Mouse (Mus musculus) 3T3-L1 (cell line): ENCODE measurements around the gene Gm20671.
"Not testable (repeated sequence)": the region's sequence is repeated elsewhere in the genome, so short reads cannot be mapped to it uniquely, and the experiment has no call there.

ENCODE experiments used
- DNase-seq: peaks from one replicate; pipeline ENCODE4 v3.0.0-alpha.2; 2015; ENCODE audit warnings: low read depth, low spot score

Gm20671 gene

GRCm38 (mm10) chr5:32735779-32736178, 91.1 kb downstream of the Gm20671 start:
- DNase-seq: no peak

- DNase-seq: not testable (repeated sequence)
Observed at GRCm38 (mm10) chr5:32733892-32734291, 93.0 kb downstream of the Gm20671 start.

DNA sequence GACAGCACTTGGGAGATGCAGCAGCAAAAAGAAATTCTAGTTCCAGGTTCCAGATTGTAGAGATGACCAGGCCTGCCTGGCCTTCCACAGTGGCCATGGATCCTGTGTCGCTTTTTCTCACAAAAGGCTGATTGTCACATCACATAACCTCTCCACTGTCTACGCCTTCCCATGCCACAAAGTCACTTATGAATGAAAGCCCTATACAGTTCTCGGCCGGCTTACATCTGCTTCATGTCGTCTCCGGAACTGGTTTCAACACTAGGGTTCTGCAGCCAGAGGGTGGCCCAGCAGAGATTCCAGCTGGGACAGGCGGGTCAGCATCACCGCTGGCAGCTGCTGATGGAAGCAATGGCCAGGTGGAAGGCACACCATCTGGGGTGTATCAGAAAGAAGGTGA, 98.1 kb downstream of the Gm20671 start:
- DNase-seq: no peak

GRCm38 (mm10) chr5:32728300-32728699, 98.6 kb downstream of the Gm20671 start:
- no peak for DNase-seq

DNA sequence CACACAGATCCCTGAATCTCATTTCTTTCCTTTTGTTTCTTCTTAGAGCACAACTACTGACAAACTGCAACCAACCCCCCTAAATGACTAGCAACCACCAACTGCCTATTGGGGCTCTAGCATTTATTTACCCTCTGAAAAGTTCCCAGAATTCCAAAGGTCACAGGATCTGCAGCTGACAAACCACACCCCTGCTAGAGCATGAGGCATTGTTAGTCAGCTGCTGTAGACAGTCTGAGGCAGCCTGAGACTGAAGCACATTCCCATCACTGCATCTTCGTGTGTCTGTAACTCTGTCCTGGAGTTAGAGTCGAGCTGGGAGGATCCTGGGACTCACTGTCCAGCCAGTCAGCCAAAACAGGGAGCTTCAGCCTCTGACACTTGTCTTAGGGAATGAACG, 101.5 kb downstream of the Gm20671 start:
- DNase-seq: peak; percentile 63

DNA sequence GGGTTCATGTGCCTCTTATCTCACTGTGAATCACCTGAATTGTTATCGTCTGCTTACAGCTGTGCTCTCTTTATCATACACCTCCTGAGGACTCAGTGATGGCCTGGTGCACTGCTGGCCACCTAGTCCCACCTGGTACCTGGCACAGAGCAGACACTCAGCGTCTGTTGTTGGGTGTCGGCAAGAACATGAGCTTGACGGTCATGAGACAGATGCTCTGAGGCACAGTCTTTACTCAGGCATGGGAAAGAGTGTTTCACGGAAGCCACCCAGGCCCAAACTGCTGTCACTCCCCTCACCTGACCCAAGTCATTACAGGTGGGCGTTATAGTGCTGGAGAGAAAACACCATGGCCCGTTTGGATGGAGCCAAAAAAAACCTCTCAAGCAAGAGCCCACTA, 102.9 kb downstream of the Gm20671 start:
- no peak for DNase-seq

- DNase-seq: not testable (repeated sequence)
Observed at GRCm38 (mm10) chr5:32722711-32723110, 104.2 kb downstream of the Gm20671 start.

- no peak for DNase-seq
Observed at GRCm38 (mm10) chr5:32722263-32722662, 104.6 kb downstream of the Gm20671 start.

- no peak for DNase-seq
Observed at GRCm38 (mm10) chr5:32721316-32721715, 105.6 kb downstream of the Gm20671 start.

DNA sequence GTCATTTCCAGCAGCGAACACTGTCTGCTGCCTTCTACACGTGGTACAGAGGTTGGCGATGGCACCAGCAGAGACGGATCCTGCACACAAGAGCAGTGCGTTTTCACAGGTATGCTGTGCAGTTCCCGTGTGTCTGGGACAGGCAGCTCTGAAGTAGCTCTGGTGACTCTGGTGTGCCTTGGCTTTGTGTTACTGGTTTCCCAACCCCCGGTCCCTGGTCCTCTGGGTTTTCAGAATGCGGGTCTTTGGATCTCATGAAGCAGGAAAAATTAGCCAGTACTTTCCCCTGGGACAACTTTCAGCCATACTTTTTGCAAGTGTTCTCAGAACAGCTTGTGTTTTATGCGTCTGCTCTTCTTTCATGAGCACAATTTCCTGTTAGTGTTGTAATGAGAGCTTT, 106.5 kb downstream of the Gm20671 start:
- no peak for DNase-seq

DNA sequence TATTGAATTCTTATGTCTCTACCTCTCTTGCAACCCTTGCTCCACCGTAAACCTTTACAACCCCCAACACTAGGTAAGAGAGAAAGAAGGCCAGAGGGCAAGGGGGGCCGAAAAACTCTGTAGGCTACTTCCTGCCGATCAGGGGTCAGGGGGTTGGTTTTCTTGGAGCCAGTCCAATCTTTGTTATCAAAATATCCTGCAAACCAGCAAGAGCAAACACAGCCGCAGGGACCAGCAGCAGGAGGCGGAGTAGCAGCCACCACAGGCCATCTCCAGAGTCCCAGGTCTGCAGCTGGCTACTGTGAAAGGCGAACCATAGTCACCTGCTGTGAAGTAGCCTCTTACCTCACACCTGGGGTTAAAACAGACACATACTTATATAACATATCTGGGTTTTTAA, 108.0 kb downstream of the Gm20671 start:
- DNase-seq: no peak

DNA sequence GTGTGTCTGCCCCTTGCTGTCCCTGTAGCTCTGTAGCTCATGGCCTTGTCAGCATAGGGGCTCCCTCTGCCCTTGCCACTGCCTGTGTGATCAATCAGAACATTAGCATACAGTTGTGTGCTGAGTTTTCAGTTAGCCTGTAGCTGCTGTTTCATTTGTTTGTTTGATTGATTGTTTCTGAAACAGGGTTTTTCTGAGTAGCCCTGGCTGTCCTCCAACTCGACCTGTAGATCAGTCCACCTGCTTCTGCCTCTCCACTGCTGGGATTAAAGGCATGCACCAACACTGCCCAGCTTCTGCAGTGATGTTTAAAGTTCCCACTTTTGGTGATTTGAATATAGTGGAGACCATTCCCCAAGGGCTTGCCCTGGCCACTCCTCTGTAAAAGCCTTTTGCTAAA, 109.2 kb downstream of the Gm20671 start:
- no peak for DNase-seq

GRCm38 (mm10) chr5:32713703-32714467, 113.0 kb downstream of the Gm20671 start:
- DNase-seq: peak; percentile 100

GRCm38 (mm10) chr5:32713042-32713702, 113.7 kb downstream of the Gm20671 start:
- DNase-seq: peak; percentile 55

DNA sequence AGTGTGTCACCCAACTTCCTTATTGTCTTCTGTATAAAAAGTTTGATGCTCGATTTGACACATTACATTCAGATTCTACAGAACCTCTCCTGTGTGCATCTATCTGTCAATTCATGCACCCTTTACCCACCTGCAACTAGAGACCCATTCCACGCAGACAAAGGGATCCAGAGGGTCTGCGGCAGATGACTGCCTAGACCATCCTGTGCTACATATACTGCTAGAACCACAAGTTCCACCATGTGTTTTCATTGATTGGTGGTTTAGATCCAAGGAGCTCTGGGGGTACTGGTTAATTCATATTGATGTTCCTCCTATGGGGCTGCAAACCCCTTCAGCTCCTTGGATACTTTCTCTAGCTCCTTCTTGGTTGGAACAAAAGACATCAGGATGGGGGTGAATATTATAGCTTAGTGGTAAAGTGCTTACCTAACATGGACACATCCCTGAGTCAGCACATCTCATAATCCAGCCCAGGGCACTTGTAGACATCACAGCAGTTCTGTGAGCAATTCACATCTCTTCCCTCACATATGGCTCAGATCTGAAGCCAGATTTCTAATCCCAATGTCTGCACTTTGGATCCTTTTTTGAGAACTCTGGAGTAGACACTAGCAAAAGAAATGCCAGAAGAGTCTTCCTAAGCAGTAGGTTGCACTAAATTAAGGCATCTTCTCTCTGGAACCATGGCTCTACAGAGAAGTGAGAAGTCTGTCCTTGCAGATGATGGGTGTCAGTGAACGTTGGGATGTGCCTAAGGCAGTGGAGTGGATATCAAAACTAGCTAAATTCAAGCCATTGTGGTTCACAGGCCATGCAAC, 114.5 kb downstream of the Gm20671 start:
- DNase-seq: peak; percentile 48

DNA sequence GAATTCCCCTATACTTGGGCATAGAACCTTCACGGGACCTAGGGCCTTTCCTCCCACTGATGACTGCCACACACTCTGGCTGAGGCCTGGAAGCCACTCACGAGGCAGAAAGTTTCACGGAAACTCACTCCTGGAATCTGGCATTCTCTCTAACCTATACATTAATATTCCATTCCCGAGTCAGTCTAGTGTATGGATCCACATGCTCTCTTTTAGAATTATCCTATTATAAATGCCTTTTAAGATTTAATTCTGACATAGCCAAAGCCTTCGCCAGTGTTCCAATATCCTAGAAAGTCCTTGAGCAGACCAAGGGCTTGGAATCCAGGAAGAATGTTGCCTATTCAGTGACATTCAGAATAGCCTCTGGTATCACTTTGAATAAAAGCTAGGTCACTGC, 115.4 kb downstream of the Gm20671 start:
- DNase-seq: no peak

GRCm38 (mm10) chr5:32706226-32706780, 120.6 kb downstream of the Gm20671 start:
- peak; percentile 77 for DNase-seq

GRCm38 (mm10) chr5:32697208-32697867, 129.6 kb downstream of the Gm20671 start:
- no peak for DNase-seq

DNA sequence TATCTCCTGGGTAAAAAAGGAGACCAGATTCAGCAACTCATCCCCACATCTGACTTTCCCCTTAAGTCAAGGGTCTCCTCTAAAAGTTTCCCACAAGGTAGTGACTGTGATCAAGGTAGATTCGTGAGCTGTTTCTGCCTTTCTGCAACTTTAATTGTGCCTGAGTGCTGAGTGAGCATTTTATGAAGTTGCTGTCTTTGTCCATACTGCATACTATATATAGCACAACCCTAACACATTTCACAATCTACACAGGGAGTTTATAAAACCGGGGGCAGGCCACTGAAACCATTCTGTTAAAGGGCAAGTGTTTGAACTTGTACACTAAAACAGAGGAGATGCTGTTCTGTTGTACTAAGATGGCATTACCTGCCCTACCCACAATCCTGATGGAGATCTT, 133.5 kb downstream of the Gm20671 start:
- DNase-seq: no peak
